Mouse (Mus musculus) left cerebral cortex, adult 9 months (tissue): ENCODE data around the gene Clip3.

Source experiments
- DNase-seq, 2 experiments: peaks; one replicate each; pipeline ENCODE4 v3.0.0; 2022; ENCODE audit warnings: low spot score in 2 of 2

Gene Clip3

GRCm38 (mm10) chr7:30326427-30326826 lies 34.9 kb downstream of the Clip3 start:
- DNase-seq: no peak

GRCm38 (mm10) chr7:30327140-30327539 lies 35.6 kb downstream of the Clip3 start:
- DNase-seq: no peak

GRCm38 (mm10) chr7:30328379-30328778 lies 36.9 kb downstream of the Clip3 start:
- DNase-seq: no peak

- peak; percentile 96 for DNase-seq
Measured at GRCm38 (mm10) chr7:30331887-30332286, 40.4 kb downstream of the Clip3 start.

DNA sequence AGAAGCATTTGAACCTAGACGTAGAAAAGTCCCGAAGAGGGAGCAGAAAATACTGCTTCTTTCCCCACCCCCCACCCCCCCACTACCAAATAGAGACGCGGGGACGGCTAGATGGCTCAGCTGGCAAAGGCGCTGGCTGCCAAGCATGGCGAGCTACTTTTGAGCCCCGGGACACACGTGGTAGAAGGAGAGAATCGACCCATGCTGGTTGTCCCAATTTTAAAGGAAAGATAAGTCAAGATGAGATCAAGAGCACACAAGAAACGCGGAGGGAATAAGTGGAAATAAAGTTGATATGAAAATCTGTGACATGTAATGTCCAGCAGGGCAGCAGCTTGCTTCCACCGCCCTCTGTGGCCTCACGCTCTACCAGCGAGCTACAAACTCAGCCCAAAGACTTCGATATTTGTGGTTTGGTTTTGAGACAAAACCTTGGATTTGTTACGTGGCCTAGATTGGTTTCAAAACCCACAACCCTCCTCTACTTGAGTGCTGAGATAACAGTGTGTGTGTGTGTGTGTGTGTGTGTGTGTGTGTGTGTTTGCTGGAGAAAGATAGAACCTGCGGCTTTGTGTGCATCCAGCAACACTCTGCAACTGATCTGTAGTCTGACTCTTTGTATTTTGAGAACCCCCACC lies 41.2 kb downstream of the Clip3 start:
- DNase-seq: no peak

DNA sequence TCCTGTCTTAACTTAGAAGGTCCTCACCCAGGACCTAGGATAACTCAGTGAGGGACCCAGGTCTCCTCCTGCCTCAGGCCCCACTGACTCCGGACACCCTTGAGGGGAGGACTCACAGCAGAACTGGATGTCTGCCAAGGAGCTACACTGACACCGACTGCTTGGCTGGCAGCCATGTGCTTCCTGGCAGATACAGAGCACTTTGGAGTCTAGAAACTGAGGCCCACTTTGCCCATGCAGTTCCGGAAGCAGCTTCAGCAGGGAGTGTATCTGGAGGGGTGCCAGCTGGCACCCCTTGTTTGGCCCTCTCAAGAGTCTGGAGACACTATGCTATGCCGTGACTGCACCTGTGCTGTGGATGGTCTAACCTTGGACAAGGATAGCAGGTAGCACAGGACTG lies 41.9 kb downstream of the Clip3 start:
- DNase-seq: peak; percentile 59 to 82

DNA sequence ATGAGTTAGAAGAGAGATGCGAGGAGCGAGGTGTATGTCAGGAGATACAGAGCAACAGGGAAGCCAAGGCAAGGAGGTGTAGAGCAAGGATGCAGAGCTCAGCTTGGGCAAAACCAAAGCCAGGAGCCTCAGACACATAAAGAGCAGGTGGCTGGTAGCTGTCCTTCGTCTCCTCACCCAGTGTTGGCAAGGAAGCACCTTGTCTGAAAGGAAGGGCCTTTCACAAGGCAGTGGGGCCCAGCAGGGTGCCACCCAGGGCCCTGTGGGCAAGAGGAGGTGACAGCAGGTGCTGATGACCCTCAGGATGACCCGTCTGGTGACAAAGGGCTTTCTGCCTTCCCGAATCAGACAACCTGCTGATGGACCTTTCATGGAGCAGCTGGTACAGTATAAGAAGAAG lies 43.0 kb downstream of the Clip3 start:
- DNase-seq: no peak

- peak in 1 of 2 experiments; percentile 50 for DNase-seq
Measured at GRCm38 (mm10) chr7:30335688-30336087, 44.2 kb downstream of the Clip3 start.

DNA sequence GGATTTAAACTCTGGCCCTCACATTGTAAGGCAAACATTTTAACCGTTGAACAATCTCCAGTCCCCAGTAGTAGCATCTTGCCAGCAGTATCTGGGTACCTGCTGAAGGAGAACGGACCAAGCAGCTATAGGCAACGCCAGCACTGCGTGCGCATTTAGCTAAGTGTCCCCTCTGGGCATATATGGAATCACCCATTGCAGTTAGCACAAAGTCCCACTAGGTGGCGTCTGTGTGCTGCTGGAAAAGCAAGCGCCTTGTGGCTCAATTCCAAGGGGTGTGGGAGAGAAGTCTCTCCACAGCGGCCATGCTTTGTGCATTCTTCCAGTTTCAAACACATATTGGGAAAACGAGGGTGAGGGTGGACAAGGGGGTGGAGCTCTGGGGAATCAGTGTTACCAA lies 44.9 kb downstream of the Clip3 start:
- DNase-seq: peak in 1 of 2 experiments; percentile 91

DNA sequence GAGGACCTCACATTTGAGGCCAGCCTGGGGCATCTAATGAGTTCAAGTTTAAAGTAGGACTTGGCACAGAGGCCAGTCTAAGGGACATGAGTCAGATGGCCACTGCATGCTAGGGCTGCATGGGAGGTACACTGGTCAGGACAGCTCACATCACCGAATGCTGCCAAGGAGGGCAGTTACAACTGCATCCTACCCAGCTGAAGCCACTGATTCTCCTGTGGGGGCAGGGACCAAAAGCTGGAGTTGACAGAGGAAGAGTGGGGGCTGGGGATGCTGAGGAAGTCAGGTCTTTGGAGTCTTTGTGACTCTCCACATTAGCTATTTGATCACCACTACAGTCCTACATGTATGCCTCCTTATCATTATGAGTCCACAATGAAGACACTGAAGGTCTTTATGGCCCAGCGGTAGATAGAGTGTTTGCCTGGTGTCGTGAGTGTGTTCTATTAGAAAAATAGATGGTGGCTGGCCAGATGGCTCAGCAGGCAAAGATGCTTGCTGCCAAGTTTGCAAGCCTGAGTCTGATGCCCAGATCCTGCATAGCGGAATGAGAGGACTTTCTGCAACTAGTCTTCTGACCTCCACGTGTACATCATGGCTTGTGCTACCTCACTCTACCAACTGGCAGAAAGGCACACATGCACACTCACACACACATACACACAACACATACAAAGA lies 48.0 kb downstream of the Clip3 start:
- no peak for DNase-seq

DNA sequence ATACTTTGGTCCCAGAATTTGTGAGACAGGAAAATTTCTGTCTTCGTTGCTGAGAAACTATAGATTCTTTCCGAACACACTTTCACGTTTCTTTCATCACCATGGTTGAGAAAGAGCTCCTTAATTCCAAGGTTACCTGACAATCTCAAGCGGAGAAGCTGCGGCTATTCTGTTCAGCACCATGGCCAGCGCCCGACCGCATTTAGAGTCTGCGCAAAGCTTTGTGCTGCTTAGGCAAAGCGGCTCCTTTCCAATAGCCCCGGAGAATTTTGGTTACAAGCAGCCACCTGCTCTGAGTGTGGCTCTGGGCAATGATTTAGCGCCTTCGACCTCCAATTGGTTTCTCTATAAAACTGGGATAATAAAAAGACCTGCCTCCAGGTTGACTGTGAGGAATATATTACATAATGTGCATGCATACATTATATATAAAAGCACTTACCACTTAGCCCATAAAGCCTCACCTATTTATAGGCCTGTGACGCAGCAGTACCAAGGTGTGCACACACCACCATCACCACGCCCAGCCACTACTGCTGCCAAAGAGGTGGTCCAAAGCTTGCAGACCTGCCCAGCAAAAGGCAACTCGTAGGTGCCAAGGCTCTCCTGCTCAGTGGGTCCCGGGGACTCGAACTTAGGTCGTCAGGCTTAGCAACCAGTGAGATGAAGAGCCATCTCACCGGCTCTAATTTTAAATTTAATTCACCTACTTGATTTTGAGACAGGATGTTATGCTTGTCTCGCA lies 55.3 kb downstream of the Clip3 start:
- no peak for DNase-seq

- peak; percentile 55 to 85 for DNase-seq
Measured at GRCm38 (mm10) chr7:30347828-30348227, 56.3 kb downstream of the Clip3 start.

DNA sequence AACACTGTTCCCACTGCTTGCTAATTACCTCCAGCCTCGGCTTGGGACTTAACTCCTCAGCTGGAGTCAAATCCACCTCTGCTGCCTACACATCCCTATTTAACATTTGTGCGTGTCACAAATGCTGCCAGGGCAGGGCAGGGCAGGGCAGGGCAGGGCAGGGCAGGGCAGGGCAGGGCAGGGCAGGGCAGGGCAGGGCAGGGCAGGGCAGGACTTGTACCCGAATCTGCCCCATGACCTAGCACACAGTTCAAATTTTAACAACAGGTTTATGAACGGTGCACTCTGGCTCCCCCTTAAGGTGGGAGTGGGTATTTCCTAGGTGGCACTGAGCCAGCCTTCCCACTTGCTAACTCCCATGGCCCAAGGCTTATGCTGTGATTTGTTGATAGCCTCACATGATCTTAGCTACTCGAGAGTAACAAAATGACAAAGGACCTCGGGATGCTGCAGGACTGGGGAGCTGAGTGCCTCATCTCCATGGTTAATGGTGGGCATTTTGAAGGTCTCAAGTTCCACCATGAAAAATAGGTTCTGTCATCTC lies 61.8 kb downstream of the Clip3 start:
- DNase-seq: peak in 1 of 2 experiments; percentile 78

- no peak for DNase-seq
Measured at GRCm38 (mm10) chr7:30354059-30354458, 62.5 kb downstream of the Clip3 start.
